Mouse (Mus musculus): Measurements from ENCODE around the gene Ncstn.

DNA sequence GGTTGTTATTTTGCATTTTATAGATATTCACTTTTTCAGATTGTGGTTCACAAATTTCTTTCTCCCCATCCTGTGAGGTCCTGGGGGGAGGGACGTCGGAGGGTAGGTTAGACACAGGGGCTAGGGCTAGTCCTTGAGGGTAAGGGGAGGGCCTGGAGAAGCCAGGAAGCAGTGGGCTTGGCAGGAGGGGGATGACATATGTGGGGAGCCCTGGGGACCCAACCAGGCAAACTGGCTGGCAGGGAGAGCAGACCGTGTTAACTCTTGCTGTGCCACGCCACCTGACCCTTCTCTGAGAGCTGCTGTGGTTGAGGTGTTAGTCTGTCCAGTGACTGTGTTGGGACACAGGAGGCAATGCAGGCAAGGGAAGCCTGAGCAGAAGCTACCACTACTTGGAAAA is 21.9 kb downstream of the Ncstn start:
- TF ChIP-seq POLR2A (IDR thresholded peaks at IDR 0.05; ENCODE audit: low read depth, low read length): no peak
- TF ChIP-seq CTCF (conservative IDR thresholded peaks at IDR 0.05; ENCODE audit: insufficient read depth, insufficient read length, low read depth, low read length): no peak
